Mouse (Mus musculus) macrophage (primary cell): ENCODE measurements around the gene Myf6. TPM values are rescaled to one million over a fixed set of nuclear protein-coding genes. Genes with fewer than 3 reads are reported as not detected.

Experiments
- H3K27ac ChIP-seq: fragments of 350-480 bp; formaldehyde crosslinking; 2 replicates; pipeline ENCODE4 v1.9.0; 2021
- H3K36me3 ChIP-seq: fragments of 350-480 bp; formaldehyde crosslinking; 2 replicates; pipeline ENCODE4 v1.9.0; 2021; ENCODE audit errors: inconsistent target
- H3K4me3 ChIP-seq: fragments of 350-480 bp; formaldehyde crosslinking; 2 replicates; pipeline ENCODE4 v1.9.0; 2021; ENCODE audit errors: inconsistent target
- H3K79me2 ChIP-seq: fragments of 350-480 bp; formaldehyde crosslinking; 2 replicates; pipeline ENCODE4 v1.9.0; 2021; ENCODE audit errors: inconsistent target
- WGBS: methylation state at CpG from one replicate; pipeline ENCODE4 v1.1.7; 2026; ENCODE audit warnings: inconsistent platforms; ENCODE audit not compliant: missing documents; 5-methylcytosine and 5-hydroxymethylcytosine counted together
- polyA plus RNA-seq: library from polyadenylated mRNA; stranded (reverse); fragments of 250-400 nt; gene quantifications from 3 replicates; pipeline ENCODE4 v1.2.4, GENCODE M21; 2018; ENCODE audit warnings: inconsistent platforms

Myf6 gene
- polyA plus RNA-seq, 1 experiment from 2014 or later = not detected

DNA sequence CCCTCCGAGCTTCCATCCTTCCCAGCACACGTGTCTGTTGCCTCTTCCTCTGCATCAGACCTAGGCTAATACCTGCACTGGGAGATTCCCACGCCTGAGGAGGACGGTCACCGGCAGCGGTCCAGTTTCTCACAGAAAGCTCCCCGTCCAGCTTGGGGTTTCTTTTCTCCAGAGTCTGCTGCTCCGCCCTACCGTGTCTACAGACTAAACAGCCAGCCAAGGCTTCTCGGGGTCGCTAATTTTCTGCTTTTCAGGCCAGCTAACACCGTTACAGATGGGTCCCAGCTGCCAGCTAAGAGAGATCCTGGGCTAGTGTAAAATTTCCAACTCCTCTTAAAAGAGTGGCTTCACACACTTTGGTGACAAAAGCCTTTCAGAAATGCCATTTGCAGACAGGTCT is 7.8 kb downstream of the Myf6 start:
- no peaks in the 10 kb centered on the region for H3K36me3 ChIP-seq
- 64% methylated on average over 12 of the region's 12 CpGs for WGBS
- no peaks in the 10 kb centered on the region for H3K79me2 ChIP-seq
- no peak overlapping the region for H3K4me3 ChIP-seq
- no peak overlapping the region for H3K27ac ChIP-seq

- no peaks in the 10 kb centered on the region for H3K36me3 ChIP-seq
- no peaks in the 10 kb centered on the region for H3K79me2 ChIP-seq
- no peak within 1 kb of the TSS for H3K4me3 ChIP-seq
- no peak within 1 kb of the TSS for H3K27ac ChIP-seq
- 83% methylated on average over 8 of the region's 8 CpGs for whole genome bisulfite sequencing
Measured at GRCm38 (mm10) chr10:107485870-107486269, 8.7 kb downstream of the Myf6 start, which contains the start of gene Myf5. TSS of gene Myf5 (minus strand) at chr10:107486134.

GRCm38 (mm10) chr10:107484050-107484449 is 10.5 kb downstream of the Myf6 start:
- H3K27ac ChIP-seq = no peak overlapping the region
- H3K79me2 ChIP-seq = no peaks in the 10 kb centered on the region
- 92% methylated on average over 10 of the region's 10 CpGs for WGBS
- no peaks in the 10 kb centered on the region for H3K36me3 ChIP-seq
- no peak overlapping the region for H3K4me3 ChIP-seq

GRCm38 (mm10) chr10:107473497-107473896 is 21.0 kb downstream of the Myf6 start:
- Histone ChIP-seq H3K27ac (no peak overlapping the region), H3K79me2 (no peaks in the 10 kb centered on the region), H3K36me3 (no peaks in the 10 kb centered on the region), H3K4me3 (no peak overlapping the region)
- 58% methylated on average over 2 of the region's 2 CpGs for WGBS

- 88% methylated on average over 5 of the region's 5 CpGs for WGBS
- Histone ChIP-seq H3K36me3 (no peaks in the 10 kb centered on the region), H3K4me3 (no peak overlapping the region), H3K79me2 (no peaks in the 10 kb centered on the region), H3K27ac (no peak overlapping the region)
Measured at GRCm38 (mm10) chr10:107471712-107472111, 22.8 kb downstream of the Myf6 start.

DNA sequence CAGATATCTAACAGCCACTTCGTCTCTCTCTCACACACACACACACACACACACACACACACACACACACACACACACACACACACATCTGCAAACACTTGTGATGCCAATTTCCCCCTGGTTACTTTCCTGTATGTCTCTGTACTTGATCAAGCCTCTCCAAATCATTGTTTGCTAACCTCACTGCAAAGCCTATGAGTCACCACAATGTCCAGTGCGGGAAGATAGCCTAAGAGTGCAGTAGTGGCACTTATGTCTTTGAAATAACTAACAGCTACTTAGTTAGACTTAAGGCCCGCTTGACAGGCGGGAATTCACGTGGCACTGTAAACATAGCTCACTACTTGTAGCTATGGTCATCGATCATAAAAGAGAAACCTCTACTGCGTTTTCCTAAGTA is 26.7 kb downstream of the Myf6 start:
- H3K36me3 ChIP-seq = no peaks in the 10 kb centered on the region
- H3K4me3 ChIP-seq = no peak overlapping the region
- H3K79me2 ChIP-seq = no peaks in the 10 kb centered on the region
- WGBS = 90% methylated on average over 7 of the region's 7 CpGs
- H3K27ac ChIP-seq = no peak overlapping the region

DNA sequence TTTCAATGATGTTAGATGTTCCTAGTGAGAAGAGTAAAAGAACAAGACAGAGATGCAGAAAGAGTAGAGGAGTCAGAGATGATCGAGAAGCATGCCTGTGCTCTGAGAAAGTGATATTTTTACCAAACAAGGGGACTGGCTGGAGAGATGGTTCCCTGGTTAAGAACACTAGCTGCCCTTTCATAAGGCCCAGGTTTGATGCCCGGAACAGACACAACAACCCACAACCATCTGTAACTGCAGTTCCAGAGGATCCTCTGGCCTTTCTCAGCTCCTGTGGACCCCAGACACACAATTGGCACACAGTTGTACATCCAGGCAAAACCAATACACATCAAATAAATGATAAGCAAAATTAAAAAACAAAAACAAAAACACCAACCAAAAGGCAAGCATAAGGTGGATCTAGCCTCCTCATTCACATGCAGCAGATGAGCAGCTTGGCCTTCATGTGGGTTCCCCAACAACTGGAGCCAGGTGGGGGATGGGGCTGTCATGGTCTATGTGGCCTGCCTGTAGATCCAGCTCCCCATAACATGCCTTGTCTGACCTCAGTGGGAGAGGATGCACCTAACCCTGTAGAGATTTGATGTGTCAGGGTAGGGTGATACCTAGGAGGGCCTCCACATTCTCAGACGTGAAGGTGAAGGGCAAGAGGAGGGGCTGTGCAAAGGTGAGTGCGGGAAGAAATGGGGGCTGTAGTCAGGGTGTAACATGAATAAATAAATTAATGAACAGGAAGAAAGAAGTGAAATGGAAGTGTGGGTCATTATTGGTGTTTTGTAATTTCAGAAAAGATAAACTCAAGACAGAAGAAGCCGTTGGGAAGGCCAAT is 44.8 kb downstream of the Myf6 start:
- Histone ChIP-seq H3K36me3 (no peaks in the 10 kb centered on the region), H3K4me3 (no peak overlapping the region), H3K27ac (no peak overlapping the region), H3K79me2 (no peaks in the 10 kb centered on the region)
- WGBS = 80% methylated on average over 5 of the region's 5 CpGs

Other genes with a start within 250 kb of the Myf6 start
- gene Lin7a, start 223.1 kb downstream of the Myf6 start, polyA plus RNA-seq = not detected in 3 replicates
- gene Myf5, start 8.6 kb downstream of the Myf6 start, polyA plus RNA-seq = not detected in 3 replicates
- gene Ptprq, start 225.3 kb upstream of the Myf6 start, polyA plus RNA-seq = not detected in 3 replicates